Mouse (Mus musculus): ENCODE results near the gene Plppr1. TPM values are rescaled to one million over a fixed set of nuclear protein-coding genes. Genes with fewer than 3 reads are reported as not detected.

Gene Plppr1
- polyA plus RNA-seq, 1 experiment from 2014 or later, result 24.1 TPM

GRCm38 (mm10) chr4:49225021-49225420 lies 165.9 kb downstream of the Plppr1 start:
- 89% methylated on average over 1 of the region's 1 CpGs for WGBS
- Histone ChIP-seq H3K4me3 (ENCODE audit: low read depth, low read length) (no peak overlapping the region), H3K9ac (ENCODE audit: low read length) (no peak overlapping the region), H3K4me2 (ENCODE audit: low read depth) (no peak overlapping the region), H3K9me3 (ENCODE audit: control insufficient read depth, low read length) (no peaks in the 10 kb centered on the region), H3K27ac (ENCODE audit: low read depth, low read length) (no peak overlapping the region), H3K27me3 (ENCODE audit: control insufficient read depth, insufficient read depth, low read length) (no peaks in the 10 kb centered on the region), H3K36me3 (ENCODE audit: control insufficient read depth, insufficient read depth, low read length) (no peaks in the 10 kb centered on the region), H3K4me1 (ENCODE audit: control insufficient read depth, insufficient read depth, low read length) (no peaks in the 10 kb centered on the region)
- ATAC-seq (ENCODE audit: insufficient read depth, low FRiP score, low TSS enrichment), result no peak
- DNase-seq (ENCODE audit: low spot score), result no peak

- DNase-seq (ENCODE audit: low spot score), result no peak
- Histone ChIP-seq H3K27me3 (ENCODE audit: control insufficient read depth, insufficient read depth, low read length) (no peaks in the 10 kb centered on the region), H3K27ac (ENCODE audit: low read depth, low read length) (no peak overlapping the region), H3K4me3 (ENCODE audit: low read depth, low read length) (no peak overlapping the region), H3K9ac (ENCODE audit: low read length) (no peak overlapping the region), H3K4me2 (ENCODE audit: low read depth) (no peak overlapping the region), H3K4me1 (ENCODE audit: control insufficient read depth, insufficient read depth, low read length) (no peaks in the 10 kb centered on the region), H3K9me3 (ENCODE audit: control insufficient read depth, low read length) (no peaks in the 10 kb centered on the region), H3K36me3 (ENCODE audit: control insufficient read depth, insufficient read depth, low read length) (no peaks in the 10 kb centered on the region)
- peak; percentile 61 for ATAC-seq (ENCODE audit: insufficient read depth, low FRiP score, low TSS enrichment)
- 64% methylated on average over 11 of the region's 11 CpGs for WGBS
These were observed 173.3 kb downstream of the Plppr1 start for GRCm38 (mm10) chr4:49232206-49233031.

- ATAC-seq (ENCODE audit: insufficient read depth, low FRiP score, low TSS enrichment), result no peak
- no peaks in the 10 kb centered on the region for H3K4me1 ChIP-seq (ENCODE audit: control insufficient read depth, insufficient read depth, low read length)
- H3K4me3 ChIP-seq (ENCODE audit: low read depth, low read length), result no peak overlapping the region
- no peaks in the 10 kb centered on the region for H3K36me3 ChIP-seq (ENCODE audit: control insufficient read depth, insufficient read depth, low read length)
- H3K27me3 ChIP-seq (ENCODE audit: control insufficient read depth, insufficient read depth, low read length), result no peaks in the 10 kb centered on the region
- 65% methylated on average over 3 of the region's 3 CpGs for WGBS
- H3K9ac ChIP-seq (ENCODE audit: low read length), result no peak overlapping the region
- no peak overlapping the region for H3K27ac ChIP-seq (ENCODE audit: low read depth, low read length)
- H3K4me2 ChIP-seq (ENCODE audit: low read depth), result no peak overlapping the region
- H3K9me3 ChIP-seq (ENCODE audit: control insufficient read depth, low read length), result no peaks in the 10 kb centered on the region
- DNase-seq (ENCODE audit: low spot score), result no peak
These were observed 173.9 kb downstream of the Plppr1 start for GRCm38 (mm10) chr4:49233032-49233406.

GRCm38 (mm10) chr4:49238111-49238510 lies 179.0 kb downstream of the Plppr1 start:
- H3K27ac ChIP-seq (ENCODE audit: low read depth, low read length), result no peak overlapping the region
- ATAC-seq (ENCODE audit: insufficient read depth, low FRiP score, low TSS enrichment) (no peak), DNase-seq (ENCODE audit: low spot score) (no peak)
- no peaks in the 10 kb centered on the region for H3K9me3 ChIP-seq (ENCODE audit: control insufficient read depth, low read length)
- no peaks in the 10 kb centered on the region for H3K36me3 ChIP-seq (ENCODE audit: control insufficient read depth, insufficient read depth, low read length)
- 91% methylated on average over 4 of the region's 4 CpGs for WGBS
- no peak overlapping the region for H3K9ac ChIP-seq (ENCODE audit: low read length)
- H3K4me1 ChIP-seq (ENCODE audit: control insufficient read depth, insufficient read depth, low read length), result no peaks in the 10 kb centered on the region
- H3K4me2 ChIP-seq (ENCODE audit: low read depth), result no peak overlapping the region
- no peaks in the 10 kb centered on the region for H3K27me3 ChIP-seq (ENCODE audit: control insufficient read depth, insufficient read depth, low read length)
- no peak overlapping the region for H3K4me3 ChIP-seq (ENCODE audit: low read depth, low read length)

- Histone ChIP-seq H3K4me2 (ENCODE audit: low read depth) (no peak overlapping the region), H3K27me3 (ENCODE audit: control insufficient read depth, insufficient read depth, low read length) (no peaks in the 10 kb centered on the region), H3K4me1 (ENCODE audit: control insufficient read depth, insufficient read depth, low read length) (no peaks in the 10 kb centered on the region), H3K36me3 (ENCODE audit: control insufficient read depth, insufficient read depth, low read length) (no peaks in the 10 kb centered on the region), H3K9ac (ENCODE audit: low read length) (no peak overlapping the region), H3K27ac (ENCODE audit: low read depth, low read length) (no peak overlapping the region), H3K4me3 (ENCODE audit: low read depth, low read length) (no peak overlapping the region), H3K9me3 (ENCODE audit: control insufficient read depth, low read length) (no peaks in the 10 kb centered on the region)
- no peak for ATAC-seq (ENCODE audit: insufficient read depth, low FRiP score, low TSS enrichment)
- DNase-seq (ENCODE audit: low spot score), result no peak
- WGBS, result 90% methylated on average over 5 of the region's 5 CpGs
These were observed 180.4 kb downstream of the Plppr1 start for GRCm38 (mm10) chr4:49239451-49239850.

GRCm38 (mm10) chr4:49244791-49245190 lies 185.7 kb downstream of the Plppr1 start:
- Histone ChIP-seq H3K36me3 (ENCODE audit: control insufficient read depth, insufficient read depth, low read length) (no peaks in the 10 kb centered on the region), H3K27ac (ENCODE audit: low read depth, low read length) (no peak overlapping the region), H3K27me3 (ENCODE audit: control insufficient read depth, insufficient read depth, low read length) (no peaks in the 10 kb centered on the region), H3K4me1 (ENCODE audit: control insufficient read depth, insufficient read depth, low read length) (no peaks in the 10 kb centered on the region), H3K4me2 (ENCODE audit: low read depth) (no peak overlapping the region), H3K4me3 (ENCODE audit: low read depth, low read length) (no peak overlapping the region), H3K9ac (ENCODE audit: low read length) (no peak overlapping the region), H3K9me3 (ENCODE audit: control insufficient read depth, low read length) (no peaks in the 10 kb centered on the region)
- 79% methylated on average over 5 of the region's 5 CpGs for WGBS
- DNase-seq (ENCODE audit: low spot score), result no peak
- no peak for ATAC-seq (ENCODE audit: insufficient read depth, low FRiP score, low TSS enrichment)

GRCm38 (mm10) chr4:49245274-49245673 lies 186.2 kb downstream of the Plppr1 start:
- H3K9me3 ChIP-seq (ENCODE audit: control insufficient read depth, low read length), result no peaks in the 10 kb centered on the region
- no peaks in the 10 kb centered on the region for H3K4me1 ChIP-seq (ENCODE audit: control insufficient read depth, insufficient read depth, low read length)
- H3K36me3 ChIP-seq (ENCODE audit: control insufficient read depth, insufficient read depth, low read length), result no peaks in the 10 kb centered on the region
- H3K4me3 ChIP-seq (ENCODE audit: low read depth, low read length), result no peak overlapping the region
- no peak overlapping the region for H3K4me2 ChIP-seq (ENCODE audit: low read depth)
- ATAC-seq (ENCODE audit: insufficient read depth, low FRiP score, low TSS enrichment) (no peak), DNase-seq (ENCODE audit: low spot score) (no peak)
- WGBS, result 87% methylated on average over 2 of the region's 2 CpGs
- H3K27me3 ChIP-seq (ENCODE audit: control insufficient read depth, insufficient read depth, low read length), result no peaks in the 10 kb centered on the region
- no peak overlapping the region for H3K9ac ChIP-seq (ENCODE audit: low read length)
- no peak overlapping the region for H3K27ac ChIP-seq (ENCODE audit: low read depth, low read length)

- H3K4me2 ChIP-seq (ENCODE audit: low read depth), result no peak overlapping the region
- no peaks in the 10 kb centered on the region for H3K27me3 ChIP-seq (ENCODE audit: control insufficient read depth, insufficient read depth, low read length)
- peak; percentile 17 for DNase-seq (ENCODE audit: low spot score)
- no peak overlapping the region for H3K4me3 ChIP-seq (ENCODE audit: low read depth, low read length)
- no peak overlapping the region for H3K9ac ChIP-seq (ENCODE audit: low read length)
- WGBS, result 26% methylated on average over 3 of the region's 3 CpGs
- no peaks in the 10 kb centered on the region for H3K36me3 ChIP-seq (ENCODE audit: control insufficient read depth, insufficient read depth, low read length)
- no peaks in the 10 kb centered on the region for H3K9me3 ChIP-seq (ENCODE audit: control insufficient read depth, low read length)
- no peak for ATAC-seq (ENCODE audit: insufficient read depth, low FRiP score, low TSS enrichment)
- no peak overlapping the region for H3K27ac ChIP-seq (ENCODE audit: low read depth, low read length)
- no peaks in the 10 kb centered on the region for H3K4me1 ChIP-seq (ENCODE audit: control insufficient read depth, insufficient read depth, low read length)
These were observed 192.2 kb downstream of the Plppr1 start for GRCm38 (mm10) chr4:49251262-49251661.

GRCm38 (mm10) chr4:49252169-49252568 lies 193.1 kb downstream of the Plppr1 start:
- Histone ChIP-seq H3K36me3 (ENCODE audit: control insufficient read depth, insufficient read depth, low read length) (no peaks in the 10 kb centered on the region), H3K4me2 (ENCODE audit: low read depth) (no peak overlapping the region), H3K4me1 (ENCODE audit: control insufficient read depth, insufficient read depth, low read length) (no peaks in the 10 kb centered on the region), H3K27ac (ENCODE audit: low read depth, low read length) (no peak overlapping the region), H3K4me3 (ENCODE audit: low read depth, low read length) (no peak overlapping the region), H3K9me3 (ENCODE audit: control insufficient read depth, low read length) (no peaks in the 10 kb centered on the region), H3K9ac (ENCODE audit: low read length) (no peak overlapping the region), H3K27me3 (ENCODE audit: control insufficient read depth, insufficient read depth, low read length) (no peaks in the 10 kb centered on the region)
- DNase-seq (ENCODE audit: low spot score) (no peak), ATAC-seq (ENCODE audit: insufficient read depth, low FRiP score, low TSS enrichment) (no peak)
- 90% methylated on average over 3 of the region's 3 CpGs for WGBS

Data from neural tube, embryonic 11.5 days (tissue).